Mouse (Mus musculus) G1E (cell line): ENCODE measurements around the gene Gm8914. TPM values are rescaled to one million over a fixed set of nuclear protein-coding genes. Genes with fewer than 3 reads are reported as not detected.
"Not testable (repeated sequence)": the region's sequence is repeated elsewhere in the genome, so short reads cannot be mapped to it uniquely, and the experiment has no call there.

Source experiments
- ATAC-seq: 2 replicates; pipeline ENCODE4 v1.8.0; 2016; ENCODE audit warnings: mild to moderate bottlenecking; ENCODE audit not compliant: insufficient number of reproducible peaks, poor library complexity, low FRiP score, severe bottlenecking; ENCODE audit errors: extremely low read depth
- DNase-seq: peaks from one replicate; pipeline ENCODE4 v3.0.0; 2012; ENCODE audit warnings: low spot score
- H3K27me3 ChIP-seq: 2 replicates; pipeline ENCODE4 v1.6.1; 2012; ENCODE audit warnings: mild to moderate bottlenecking, low read length, inconsistent platforms; ENCODE audit not compliant: insufficient read depth
- H3K36me3 ChIP-seq: replicated peaks from 2 replicates; pipeline ENCODE3; 2012; ENCODE audit warnings: mild to moderate bottlenecking, inconsistent platforms
- H3K4me1 ChIP-seq: 2 replicates; pipeline ENCODE4 v1.6.1; 2012; ENCODE audit warnings: low read depth, low read length, inconsistent platforms, mixed read lengths; ENCODE audit not compliant: insufficient read depth
- H3K4me3 ChIP-seq: 2 replicates; pipeline ENCODE4 v1.5.1; 2012; ENCODE audit warnings: low read depth, mild to moderate bottlenecking, inconsistent platforms, low read length, moderate library complexity, mixed read lengths
- H3K9me3 ChIP-seq: replicated peaks from 2 replicates; pipeline ENCODE4 v1.6.1; 2012; ENCODE audit warnings: inconsistent platforms
- polyA plus RNA-seq: library from polyadenylated mRNA; stranded (reverse); fragments of >175 nt; gene quantifications from 2 replicates; pipeline ENCODE4 v1.2.3, GENCODE M21; 2012
- total RNA-seq, 2 experiments: library from RNA; stranded (forward) in 1 of 2; stranded (reverse) in 1 of 2; fragments of 200-1000 nt in 1 of 2; fragments of >200 nt in 1 of 2; fragmentation: Nextera tagmentation in 1 of 2; gene quantifications; 2 replicates each; pipeline ENCODE4 v1.2.3; 2014 to 2017

Gm8914 gene
- total RNA-seq (2014; fragmentation: Nextera tagmentation) (not detected in 2 replicates), total RNA-seq (2017) (not detected in 2 replicates), polyA plus RNA-seq (not detected in 2 replicates)

- not testable (repeated sequence) for H3K36me3 ChIP-seq, H3K4me3 ChIP-seq, H3K27me3 ChIP-seq, ATAC-seq, DNase-seq, H3K4me1 ChIP-seq, H3K9me3 ChIP-seq
Observed at GRCm38 (mm10) chrX:91479826-91480225, at the start of gene Gm8914. Gm8914 (plus strand) TSS chrX:91480126.

Other genes starting within 250 kb of the Gm8914 start
- not detected in 2 replicates for gene Mageb2, start 148.4 kb upstream of the Gm8914 start, total RNA-seq (2014; fragmentation: Nextera tagmentation)
- gene Mageb2, start 148.4 kb upstream of the Gm8914 start, total RNA-seq (2017) = not detected in 2 replicates
- gene Mageb2, start 148.4 kb upstream of the Gm8914 start, polyA plus RNA-seq = not detected in 2 replicates
- not detected in 2 replicates for gene Gm5072, start 87.6 kb upstream of the Gm8914 start, total RNA-seq (2014; fragmentation: Nextera tagmentation)
- gene Gm5072, start 87.6 kb upstream of the Gm8914 start, total RNA-seq (2017) = not detected in 2 replicates
- not detected in 2 replicates for gene Gm5072, start 87.6 kb upstream of the Gm8914 start, polyA plus RNA-seq
- not detected in 2 replicates for gene 1700084M14Rik, start 95.8 kb downstream of the Gm8914 start, total RNA-seq (2014; fragmentation: Nextera tagmentation)
- not detected in 2 replicates for gene 1700084M14Rik, start 95.8 kb downstream of the Gm8914 start, total RNA-seq (2017)
- not detected in 2 replicates for gene 1700084M14Rik, start 95.8 kb downstream of the Gm8914 start, polyA plus RNA-seq
- gene Gm14781, start 152.1 kb downstream of the Gm8914 start, total RNA-seq (2014; fragmentation: Nextera tagmentation) = not detected in 2 replicates
- gene Gm14781, start 152.1 kb downstream of the Gm8914 start, total RNA-seq (2017) = not detected in 2 replicates
- not detected in 2 replicates for gene Gm14781, start 152.1 kb downstream of the Gm8914 start, polyA plus RNA-seq